Mouse (Mus musculus): ENCODE data around the gene Ythdf1. TPM values are rescaled to one million over a fixed set of nuclear protein-coding genes. Genes with fewer than 3 reads are reported as not detected.

The Ythdf1 gene
- total and polyA plus RNA-seq, 2 experiments from 2014 or later, result 32.2 to 56.6 TPM

DNA sequence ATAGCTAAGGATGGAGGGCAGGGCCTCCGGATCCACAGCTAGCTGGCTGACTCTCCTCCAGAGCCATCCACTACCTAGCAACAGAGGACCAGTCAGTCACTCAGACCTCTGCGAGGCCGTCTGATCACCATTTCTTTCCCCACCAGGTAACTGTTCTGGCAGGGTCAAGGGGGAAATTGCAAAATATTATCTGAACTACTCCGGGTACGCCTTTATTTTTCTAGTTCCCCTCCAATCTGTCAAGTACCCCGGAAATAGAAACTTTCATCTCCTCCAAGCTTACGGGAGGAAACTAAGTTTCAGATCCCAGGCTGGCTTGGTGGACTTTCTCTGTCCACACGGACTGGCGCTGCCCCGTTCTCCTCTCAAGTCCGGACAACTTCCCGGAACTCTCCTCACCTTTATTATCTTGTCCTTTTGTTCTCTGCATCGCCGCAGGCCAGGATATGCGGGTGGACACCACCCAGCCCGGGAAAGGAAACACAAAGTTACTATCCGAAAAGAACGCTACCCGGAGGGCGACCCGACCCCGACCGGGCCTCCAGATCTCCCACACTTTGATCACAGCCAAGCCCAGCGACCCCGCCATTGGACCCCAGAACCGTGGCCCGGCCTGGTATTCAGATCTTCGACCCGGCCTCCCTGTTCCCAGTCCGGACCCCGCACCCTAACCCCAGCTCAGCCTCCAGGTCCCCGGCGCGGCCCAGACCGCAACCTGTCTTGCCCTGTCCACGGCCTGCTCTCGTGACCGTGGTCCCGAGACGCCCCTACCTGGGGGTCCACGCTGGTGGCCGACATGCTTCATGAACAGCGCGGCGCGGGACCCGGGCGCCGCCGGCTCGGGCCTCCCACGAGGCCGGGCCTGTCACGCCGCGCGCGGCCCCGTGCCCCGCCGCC, 588 bp downstream of the Ythdf1 start:
- H3K27me3 ChIP-seq (ENCODE audit: insufficient read depth, low read length), result no peaks in the 10 kb centered on the region
- H3K4me1 ChIP-seq (ENCODE audit: insufficient read depth, low read length), result peaks cover 6% of the 10 kb centered on the region; the same call in 1 of the 2 replicates
- ATAC-seq (ENCODE audit: low FRiP score) (peak; percentile 68), DNase-seq (ENCODE audit: low spot score) (no peak)
- no peaks in the 10 kb centered on the region for H3K9me3 ChIP-seq (ENCODE audit: low read length)
- peak overlapping the region; percentile 92 for H3K4me2 ChIP-seq (ENCODE audit: low read depth, low read length, poor library complexity, severe bottlenecking)
- H3K36me3 ChIP-seq (ENCODE audit: insufficient read depth, low read length), result peaks cover 16% of the 10 kb centered on the region
- WGBS, result under 1% methylated on average over 61 of the region's 61 CpGs
- H3K27ac ChIP-seq (ENCODE audit: low read depth, low read length), result peak overlapping the region; percentile 75
- peak overlapping the region; percentile 78 for H3K4me3 ChIP-seq (ENCODE audit: low read depth, low read length)
- TF ChIP-seq CTCF (IDR thresholded peaks at IDR 0.05), result no peak
- peak overlapping the region; percentile 95 for H3K9ac ChIP-seq (replicated peaks; ENCODE audit: low read length, poor library complexity, severe bottlenecking)

DNA sequence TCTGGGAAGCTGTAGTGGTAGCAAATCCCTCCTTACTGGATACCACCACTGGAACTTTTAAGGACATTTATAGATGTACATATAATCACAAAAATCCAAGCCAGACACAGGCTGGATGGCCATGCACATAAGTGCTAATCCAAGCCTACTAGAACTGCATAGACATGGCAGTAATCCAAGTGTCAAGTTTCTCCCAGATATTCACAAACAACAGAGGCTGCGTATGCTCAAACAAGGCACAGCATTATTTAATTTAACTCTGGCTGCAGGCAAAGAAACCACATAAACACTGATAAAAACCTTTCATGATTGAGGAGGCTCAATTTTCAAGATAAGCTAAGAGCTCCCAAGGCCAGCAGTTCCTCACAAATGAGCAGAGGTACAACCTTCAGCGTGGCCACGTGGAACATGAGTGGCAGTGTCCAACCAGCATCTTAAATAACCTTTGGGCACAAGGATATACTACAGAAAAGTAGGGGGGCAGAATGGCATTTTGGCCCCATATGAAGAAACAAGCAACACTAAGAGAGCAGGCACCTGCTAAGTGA, 4.8 kb downstream of the Ythdf1 start:
- Histone ChIP-seq H3K4me2 (ENCODE audit: low read depth, low read length, poor library complexity, severe bottlenecking) (no peak overlapping the region), H3K36me3 (ENCODE audit: insufficient read depth, low read length) (peaks cover 45% of the 10 kb centered on the region), H3K27ac (ENCODE audit: low read depth, low read length) (no peak overlapping the region), H3K4me1 (ENCODE audit: insufficient read depth, low read length) (peaks cover 6% of the 10 kb centered on the region; the same call in 1 of the 2 replicates), H3K9ac (replicated peaks; ENCODE audit: low read length, poor library complexity, severe bottlenecking) (no peak overlapping the region), H3K9me3 (ENCODE audit: low read length) (no peaks in the 10 kb centered on the region), H3K4me3 (ENCODE audit: low read depth, low read length) (no peak overlapping the region), H3K27me3 (ENCODE audit: insufficient read depth, low read length) (no peaks in the 10 kb centered on the region)
- ATAC-seq (ENCODE audit: low FRiP score), result no peak
- TF ChIP-seq CTCF (IDR thresholded peaks at IDR 0.05), result no peak
- DNase-seq (ENCODE audit: low spot score), result no peak
- WGBS, result 80% methylated on average over 3 of the region's 3 CpGs

DNA sequence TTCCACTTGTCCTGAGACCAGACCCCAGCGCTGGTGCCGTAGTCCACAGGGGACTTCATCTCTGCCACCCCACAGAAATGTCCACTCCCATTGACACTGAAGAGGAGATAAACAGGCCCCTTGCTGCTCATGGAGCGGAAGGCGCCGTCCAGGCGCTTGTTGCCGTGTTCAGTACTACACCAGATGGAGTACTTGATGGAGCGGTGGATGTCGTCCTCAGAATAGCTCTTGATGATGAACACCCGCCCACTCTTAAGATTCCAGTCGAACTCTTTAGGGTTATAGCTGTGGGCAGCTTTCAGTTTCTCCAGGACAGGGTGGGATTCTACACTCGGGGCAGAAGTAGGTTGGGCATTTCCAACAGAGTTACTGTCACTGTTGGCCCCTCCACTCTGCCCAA, 9.8 kb downstream of the Ythdf1 start:
- no peaks in the 10 kb centered on the region for H3K4me1 ChIP-seq (ENCODE audit: insufficient read depth, low read length)
- ATAC-seq (ENCODE audit: low FRiP score) (no peak), DNase-seq (ENCODE audit: low spot score) (no peak)
- no peaks in the 10 kb centered on the region for H3K9me3 ChIP-seq (ENCODE audit: low read length)
- TF ChIP-seq CTCF (IDR thresholded peaks at IDR 0.05), result no peak
- no peak overlapping the region for H3K4me2 ChIP-seq (ENCODE audit: low read depth, low read length, poor library complexity, severe bottlenecking)
- no peaks in the 10 kb centered on the region for H3K27me3 ChIP-seq (ENCODE audit: insufficient read depth, low read length)
- WGBS, result 95% methylated on average over 12 of the region's 12 CpGs
- no peak overlapping the region for H3K4me3 ChIP-seq (ENCODE audit: low read depth, low read length)
- H3K27ac ChIP-seq (ENCODE audit: low read depth, low read length), result no peak overlapping the region
- H3K9ac ChIP-seq (replicated peaks; ENCODE audit: low read length, poor library complexity, severe bottlenecking), result no peak overlapping the region
- peaks cover 41% of the 10 kb centered on the region for H3K36me3 ChIP-seq (ENCODE audit: insufficient read depth, low read length)

DNA sequence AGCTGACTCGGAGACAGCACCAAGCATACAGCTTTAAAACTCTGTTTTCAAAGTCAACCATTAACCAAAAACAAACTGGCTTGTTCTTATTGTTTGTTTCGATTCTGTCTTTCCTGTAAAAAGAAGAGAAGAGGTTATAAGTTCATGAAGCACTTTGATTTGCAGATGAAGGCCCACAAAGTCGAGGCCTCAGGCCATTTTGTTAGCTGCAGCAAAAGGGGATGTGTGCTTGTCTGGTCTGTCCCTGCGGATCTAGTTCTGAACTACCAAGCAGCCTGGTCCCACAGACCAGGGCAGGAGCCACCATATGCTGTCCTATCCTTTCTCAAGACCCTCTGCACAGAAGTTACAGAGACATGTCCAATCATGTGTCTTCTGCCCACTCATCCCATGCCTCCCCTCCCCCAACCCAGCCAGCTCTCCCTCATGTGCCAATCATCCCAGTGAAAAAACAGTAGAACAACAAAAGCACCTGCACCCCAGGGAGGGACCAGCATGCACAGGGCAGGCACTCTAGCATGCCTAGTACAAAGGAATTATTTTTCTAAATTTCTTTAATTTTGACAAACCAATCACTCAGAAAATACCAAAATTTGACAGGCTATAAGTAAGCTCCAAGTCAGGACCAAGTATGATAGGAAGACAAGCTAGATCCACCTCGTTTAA, 15.1 kb downstream of the Ythdf1 start:
- Histone ChIP-seq H3K4me2 (ENCODE audit: low read depth, low read length, poor library complexity, severe bottlenecking) (no peak overlapping the region), H3K36me3 (ENCODE audit: insufficient read depth, low read length) (peaks cover 14% of the 10 kb centered on the region), H3K9ac (replicated peaks; ENCODE audit: low read length, poor library complexity, severe bottlenecking) (no peak overlapping the region), H3K27me3 (ENCODE audit: insufficient read depth, low read length) (no peaks in the 10 kb centered on the region), H3K4me1 (ENCODE audit: insufficient read depth, low read length) (no peaks in the 10 kb centered on the region), H3K27ac (ENCODE audit: low read depth, low read length) (no peak overlapping the region), H3K4me3 (ENCODE audit: low read depth, low read length) (no peak overlapping the region), H3K9me3 (ENCODE audit: low read length) (no peaks in the 10 kb centered on the region)
- DNase-seq (ENCODE audit: low spot score) (no peak), ATAC-seq (ENCODE audit: low FRiP score) (no peak)
- WGBS, result 70% methylated on average over 5 of the region's 5 CpGs
- no peak for TF ChIP-seq CTCF (IDR thresholded peaks at IDR 0.05)

DNA sequence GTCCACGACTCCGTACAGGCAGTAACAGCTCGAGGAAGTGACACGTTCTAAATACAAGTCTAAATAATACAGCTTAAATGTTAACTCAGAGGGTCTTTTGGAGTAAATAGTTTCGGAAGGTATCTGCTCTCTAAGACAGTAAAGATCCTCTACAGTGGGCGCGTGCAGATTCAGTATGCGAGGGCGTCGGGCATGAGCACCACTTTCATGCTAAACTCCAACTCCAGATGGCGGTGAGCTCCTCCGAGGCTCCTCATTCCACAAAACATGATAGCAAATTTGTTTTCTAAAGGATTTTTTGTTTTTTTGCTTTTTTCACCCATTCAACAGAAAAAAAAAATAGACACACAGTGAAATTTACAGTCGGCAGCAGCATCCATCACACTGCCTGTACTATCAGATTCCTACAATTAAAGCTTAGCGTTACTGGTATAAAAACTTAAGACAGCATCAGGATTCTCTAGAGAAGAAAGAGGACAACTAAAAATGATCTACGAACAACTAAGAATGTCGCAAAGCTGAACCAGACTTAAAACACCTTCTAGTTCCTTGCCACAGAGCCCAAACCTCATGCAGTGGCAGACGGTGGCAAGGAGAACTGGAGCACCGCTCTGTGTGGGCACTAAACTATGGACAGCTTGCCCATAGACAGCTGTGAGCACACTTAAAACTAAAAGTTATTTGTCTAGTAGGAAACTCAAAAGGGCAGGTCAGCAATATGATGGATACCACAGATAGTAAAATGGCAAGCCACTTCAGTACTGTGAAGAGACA, 16.1 kb downstream of the Ythdf1 start:
- DNase-seq (ENCODE audit: low spot score) (no peak), ATAC-seq (ENCODE audit: low FRiP score) (no peak)
- Histone ChIP-seq H3K4me2 (ENCODE audit: low read depth, low read length, poor library complexity, severe bottlenecking) (no peak overlapping the region), H3K36me3 (ENCODE audit: insufficient read depth, low read length) (peaks cover 7% of the 10 kb centered on the region; the same call in 1 of the 2 replicates), H3K27me3 (ENCODE audit: insufficient read depth, low read length) (no peaks in the 10 kb centered on the region), H3K9ac (replicated peaks; ENCODE audit: low read length, poor library complexity, severe bottlenecking) (no peak overlapping the region), H3K4me1 (ENCODE audit: insufficient read depth, low read length) (no peaks in the 10 kb centered on the region), H3K4me3 (ENCODE audit: low read depth, low read length) (no peak overlapping the region), H3K27ac (ENCODE audit: low read depth, low read length) (no peak overlapping the region), H3K9me3 (ENCODE audit: low read length) (no peaks in the 10 kb centered on the region)
- whole genome bisulfite sequencing, result 94% methylated on average over 18 of the region's 18 CpGs
- TF ChIP-seq CTCF (IDR thresholded peaks at IDR 0.05), result no peak

Data from midbrain, postnatal 0 days (tissue).